Mouse (Mus musculus): ENCODE results near the gene Map6d1. TPM values are rescaled to one million over a fixed set of nuclear protein-coding genes. Genes with fewer than 3 reads are reported as not detected.

Gene Map6d1
- polyA plus RNA-seq, 2 experiments from 2014 or later: 0.14 TPM; not detected in 1

GRCm38 (mm10) chr16:20185368-20185767 lies 55.8 kb downstream of the Map6d1 start:
- no peak for ATAC-seq

Other genes starting within 250 kb of the Map6d1 start
- gene Klhl24, start 143.8 kb downstream of the Map6d1 start, polyA plus RNA-seq (2017; shearing (Covaris generic)): 10 to 100 TPM; 24.3 to 29.0 TPM
- gene Yeats2, start 100.3 kb downstream of the Map6d1 start, polyA plus RNA-seq (2017; shearing (Covaris generic)): 1 to 10 TPM; 6.7 to 6.9 TPM
- gene Parl, start 61.0 kb upstream of the Map6d1 start, polyA plus RNA-seq (2017; shearing (Covaris generic)): 10 to 100 TPM; 72.4 to 74.6 TPM
- gene Cyp2ab1, start 84.0 kb upstream of the Map6d1 start, polyA plus RNA-seq (2017; shearing (Covaris generic)): not detected
- gene Abcc5, start 185.0 kb upstream of the Map6d1 start, polyA plus RNA-seq (2017; shearing (Covaris generic)): 10 to 100 TPM; 25.1 to 25.4 TPM

All from activated CD4-positive, CD25-positive, alpha-beta regulatory T cell, adult 4 months (primary cell).